Mouse (Mus musculus): ENCODE data around the gene Ganab. TPM values are rescaled to one million over a fixed set of nuclear protein-coding genes. Genes with fewer than 3 reads are reported as not detected.
"Not testable (repeated sequence)": the region's sequence is repeated elsewhere in the genome, so short reads cannot be mapped to it uniquely, and the experiment has no call there.

Gene Ganab
- polyA plus RNA-seq, 1 experiment from 2014 or later = 50.8 TPM

- peaks cover 16% of the 10 kb centered on the region for H3K36me3 ChIP-seq (ENCODE audit: control insufficient read depth, insufficient read depth)
- not testable (repeated sequence) for ATAC-seq (ENCODE audit: low read depth); H3K9ac ChIP-seq (ENCODE audit: low read depth, low read length); H3K27me3 ChIP-seq (ENCODE audit: control insufficient read depth, insufficient read depth, low read depth, low read length); H3K9me3 ChIP-seq (replicated peaks; ENCODE audit: control insufficient read depth, low read length)
- peak overlapping the region; percentile 89 for H3K4me2 ChIP-seq (ENCODE audit: low read depth, low read length)
- H3K4me1 ChIP-seq (ENCODE audit: control insufficient read depth, low read depth, low read length) = peaks cover 19% of the 10 kb centered on the region
- WGBS (ENCODE audit: insufficient replicate concordance) = 55% methylated on average over 3 of the region's 3 CpGs
- H3K4me3 ChIP-seq (ENCODE audit: low read depth, low read length) = peak overlapping the region; percentile 97
- H3K27ac ChIP-seq (ENCODE audit: low read length) = peak overlapping the region; percentile 88
Observed at GRCm38 (mm10) chr19:8870381-8870780, 27.5 kb upstream of the Ganab start.

DNA sequence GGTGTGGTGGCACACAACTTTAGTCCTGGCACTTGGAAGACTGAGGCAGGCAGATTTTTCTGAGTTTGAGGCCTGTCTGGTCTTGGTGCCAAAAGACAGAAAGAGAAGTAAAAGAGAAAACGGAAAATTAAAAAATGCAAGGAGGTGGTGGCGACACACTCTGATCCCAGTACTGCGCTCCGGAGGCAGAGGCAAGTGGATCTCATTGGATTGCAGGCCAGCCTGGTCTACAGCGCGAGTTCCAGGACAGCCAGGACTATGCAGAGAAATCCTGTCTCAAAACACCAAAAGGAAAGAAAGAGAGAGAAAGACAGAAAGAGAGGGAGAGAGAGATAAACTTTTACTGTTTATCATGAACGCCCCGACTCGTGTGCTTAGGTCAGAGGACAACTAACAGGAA is 27.0 kb upstream of the Ganab start:
- no peak for ATAC-seq (ENCODE audit: low read depth)
- H3K4me1 ChIP-seq (ENCODE audit: control insufficient read depth, low read depth, low read length) = peaks cover 19% of the 10 kb centered on the region
- WGBS (ENCODE audit: insufficient replicate concordance) = 25% methylated on average over 9 of the region's 9 CpGs

DNA sequence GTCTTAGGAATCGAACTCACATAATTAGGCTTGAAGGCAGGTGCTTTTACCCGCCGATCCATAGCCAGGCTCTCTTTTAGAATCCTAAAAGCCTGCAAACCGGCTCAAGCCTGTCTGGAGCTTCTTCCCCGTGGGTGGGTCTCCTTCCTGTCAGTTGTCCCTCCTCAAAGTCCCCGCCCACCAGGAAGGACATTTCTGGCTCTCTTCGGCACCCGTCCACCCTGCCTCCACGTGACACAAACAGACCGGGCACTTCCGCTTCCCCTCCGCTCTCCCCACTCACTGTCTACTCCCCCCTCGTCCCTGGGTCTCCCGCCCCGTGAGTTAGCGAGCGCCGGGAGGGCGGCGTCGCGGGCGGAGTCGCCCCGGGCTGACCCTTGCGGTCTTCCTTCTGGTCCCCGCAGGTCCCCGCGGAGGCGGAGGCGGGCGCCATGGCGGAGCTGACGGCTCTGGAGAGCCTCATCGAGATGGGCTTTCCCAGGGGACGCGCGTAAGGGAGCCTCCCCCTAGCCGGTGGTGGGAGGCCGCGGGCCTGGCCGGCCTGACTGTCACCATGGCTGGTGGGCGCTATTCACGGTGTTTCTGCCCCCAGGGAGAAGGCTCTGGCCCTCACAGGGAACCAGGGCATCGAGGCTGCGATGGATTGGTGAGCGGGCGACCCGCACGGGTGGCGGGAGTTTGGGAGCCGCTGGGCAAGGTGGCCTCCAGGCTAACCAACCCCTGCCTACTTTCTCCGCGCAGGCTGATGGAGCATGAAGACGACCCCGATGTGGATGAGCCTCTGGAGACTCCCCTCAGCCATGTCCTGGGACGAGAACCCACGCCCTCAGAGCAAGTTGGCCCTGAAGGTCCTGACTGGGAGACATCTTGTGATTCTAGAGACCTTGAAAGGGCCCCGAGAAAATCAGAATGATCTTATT is 26.3 kb upstream of the Ganab start, which contains the start of gene Ubxn1:
Gene Ubxn1, plus strand, starts transcription at position 230 of the 920 bp plus-strand sequence.
- H3K36me3 ChIP-seq (ENCODE audit: control insufficient read depth, insufficient read depth) = peaks cover 26% of the 10 kb centered on the region
- under 1% methylated on average over 59 of the region's 59 CpGs for WGBS (ENCODE audit: insufficient replicate concordance)
- H3K4me1 ChIP-seq (ENCODE audit: control insufficient read depth, low read depth, low read length) = peaks cover 19% of the 10 kb centered on the region
- no peaks in the 10 kb centered on the region for H3K27me3 ChIP-seq (ENCODE audit: control insufficient read depth, insufficient read depth, low read depth, low read length)
- peak within 1 kb of the TSS; percentile 89 for H3K4me2 ChIP-seq (ENCODE audit: low read depth, low read length)
- H3K27ac ChIP-seq (ENCODE audit: low read length) = peak within 1 kb of the TSS; percentile 88
- peak; percentile 98 for ATAC-seq (ENCODE audit: low read depth)
- H3K9ac ChIP-seq (ENCODE audit: low read depth, low read length) = peak within 1 kb of the TSS; percentile 98
- peak within 1 kb of the TSS; percentile 97 for H3K4me3 ChIP-seq (ENCODE audit: low read depth, low read length)
- H3K9me3 ChIP-seq (replicated peaks; ENCODE audit: control insufficient read depth, low read length) = no peaks in the 10 kb centered on the region

More for the DNA sequence above, 27.0 kb upstream of the Ganab start:
- Histone ChIP-seq H3K4me2 (ENCODE audit: low read depth, low read length) (peak overlapping the region; percentile 89), H3K9me3 (replicated peaks; ENCODE audit: control insufficient read depth, low read length) (no peaks in the 10 kb centered on the region), H3K27ac (ENCODE audit: low read length) (peak overlapping the region; percentile 88), H3K36me3 (ENCODE audit: control insufficient read depth, insufficient read depth) (peaks cover 20% of the 10 kb centered on the region), H3K9ac (ENCODE audit: low read depth, low read length) (peak overlapping the region; percentile 98), H3K4me3 (ENCODE audit: low read depth, low read length) (peak overlapping the region; percentile 97), H3K27me3 (ENCODE audit: control insufficient read depth, insufficient read depth, low read depth, low read length) (no peaks in the 10 kb centered on the region)

- no peaks in the 10 kb centered on the region for H3K9me3 ChIP-seq (replicated peaks; ENCODE audit: control insufficient read depth, low read length)
- H3K27ac ChIP-seq (ENCODE audit: low read length) = peak overlapping the region; percentile 88
- peaks cover 19% of the 10 kb centered on the region for H3K4me1 ChIP-seq (ENCODE audit: control insufficient read depth, low read depth, low read length)
- no peaks in the 10 kb centered on the region for H3K27me3 ChIP-seq (ENCODE audit: control insufficient read depth, insufficient read depth, low read depth, low read length)
- peaks cover 31% of the 10 kb centered on the region for H3K36me3 ChIP-seq (ENCODE audit: control insufficient read depth, insufficient read depth)
- no peak for ATAC-seq (ENCODE audit: low read depth)
- peak overlapping the region; percentile 97 for H3K4me3 ChIP-seq (ENCODE audit: low read depth, low read length)
- peak overlapping the region; percentile 98 for H3K9ac ChIP-seq (ENCODE audit: low read depth, low read length)
- WGBS (ENCODE audit: insufficient replicate concordance) = 64% methylated on average over 10 of the region's 10 CpGs
- peak overlapping the region; percentile 89 for H3K4me2 ChIP-seq (ENCODE audit: low read depth, low read length)
Observed at GRCm38 (mm10) chr19:8872266-8872840, 25.5 kb upstream of the Ganab start.

- Histone ChIP-seq H3K27ac (ENCODE audit: low read length) (no peak overlapping the region), H3K36me3 (ENCODE audit: control insufficient read depth, insufficient read depth) (peaks cover 31% of the 10 kb centered on the region), H3K4me1 (ENCODE audit: control insufficient read depth, low read depth, low read length) (peaks cover 28% of the 10 kb centered on the region), H3K27me3 (ENCODE audit: control insufficient read depth, insufficient read depth, low read depth, low read length) (no peaks in the 10 kb centered on the region), H3K4me2 (ENCODE audit: low read depth, low read length) (no peak overlapping the region), H3K4me3 (ENCODE audit: low read depth, low read length) (no peak overlapping the region), H3K9ac (ENCODE audit: low read depth, low read length) (no peak overlapping the region), H3K9me3 (replicated peaks; ENCODE audit: control insufficient read depth, low read length) (no peaks in the 10 kb centered on the region)
- 80% methylated on average over 7 of the region's 7 CpGs for WGBS (ENCODE audit: insufficient replicate concordance)
- ATAC-seq (ENCODE audit: low read depth) = no peak
Observed at GRCm38 (mm10) chr19:8875031-8875430, 22.8 kb upstream of the Ganab start.

- Histone ChIP-seq H3K27ac (ENCODE audit: low read length) (peak within 1 kb of the TSS; percentile 81), H3K4me1 (ENCODE audit: control insufficient read depth, low read depth, low read length) (peaks cover 13% of the 10 kb centered on the region), H3K9me3 (replicated peaks; ENCODE audit: control insufficient read depth, low read length) (no peaks in the 10 kb centered on the region), H3K36me3 (ENCODE audit: control insufficient read depth, insufficient read depth) (peaks cover 14% of the 10 kb centered on the region), H3K4me3 (ENCODE audit: low read depth, low read length) (peak within 1 kb of the TSS; percentile 89), H3K27me3 (ENCODE audit: control insufficient read depth, insufficient read depth, low read depth, low read length) (no peaks in the 10 kb centered on the region), H3K4me2 (ENCODE audit: low read depth, low read length) (peak within 1 kb of the TSS; percentile 87), H3K9ac (ENCODE audit: low read depth, low read length) (peak within 1 kb of the TSS; percentile 93)
- peak; percentile 98 for ATAC-seq (ENCODE audit: low read depth)
- WGBS (ENCODE audit: insufficient replicate concordance) = under 1% methylated on average over 42 of the region's 42 CpGs
Observed at GRCm38 (mm10) chr19:8880311-8881033, 17.4 kb upstream of the Ganab start, which contains the start of gene Uqcc3. Uqcc3 (minus strand) TSS chr19:8880923.

DNA sequence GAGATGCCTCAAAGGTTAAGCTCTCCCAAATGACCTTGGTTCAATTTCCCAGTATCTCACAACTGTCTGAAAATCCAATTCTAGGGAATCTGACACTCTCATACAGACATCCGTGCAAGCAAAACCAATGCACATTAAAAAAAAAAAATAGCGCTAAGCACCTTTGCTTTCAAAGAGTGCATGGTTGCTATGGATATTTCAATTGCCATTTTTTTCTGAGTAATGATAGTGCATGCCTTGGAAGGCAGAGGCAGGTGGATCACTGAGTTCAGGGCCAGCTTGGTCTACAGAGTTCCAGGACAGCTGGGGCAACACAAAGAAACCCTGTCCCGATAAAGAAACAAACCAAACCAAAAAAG is 16.9 kb upstream of the Ganab start:
- ATAC-seq (ENCODE audit: low read depth) = no peak
- Histone ChIP-seq H3K4me3 (ENCODE audit: low read depth, low read length) (peak overlapping the region; percentile 89), H3K4me2 (ENCODE audit: low read depth, low read length) (peak overlapping the region; percentile 87), H3K9me3 (replicated peaks; ENCODE audit: control insufficient read depth, low read length) (no peaks in the 10 kb centered on the region), H3K36me3 (ENCODE audit: control insufficient read depth, insufficient read depth) (peaks cover 10% of the 10 kb centered on the region), H3K27ac (ENCODE audit: low read length) (peak overlapping the region; percentile 81; the same call in 1 of the 2 replicates), H3K9ac (ENCODE audit: low read depth, low read length) (peak overlapping the region; percentile 93), H3K4me1 (ENCODE audit: control insufficient read depth, low read depth, low read length) (peaks cover 13% of the 10 kb centered on the region), H3K27me3 (ENCODE audit: control insufficient read depth, insufficient read depth, low read depth, low read length) (no peaks in the 10 kb centered on the region)
- WGBS (ENCODE audit: insufficient replicate concordance) = 7% methylated on average over 3 of the region's 3 CpGs

GRCm38 (mm10) chr19:8883616-8884015 is 14.3 kb upstream of the Ganab start, which contains the start of the genes Lbhd1 and Gm49403:
Lbhd1 (plus strand) TSS chr19:8883732.
Gm49403 (plus strand) TSS chr19:8883930.
- no peak for ATAC-seq (ENCODE audit: low read depth)
- H3K4me2 ChIP-seq (ENCODE audit: low read depth, low read length) = no peak within 1 kb of the TSS
- peaks cover 18% of the 10 kb centered on the region for H3K4me1 ChIP-seq (ENCODE audit: control insufficient read depth, low read depth, low read length)
- no peak within 1 kb of the TSS for H3K27ac ChIP-seq (ENCODE audit: low read length)
- H3K36me3 ChIP-seq (ENCODE audit: control insufficient read depth, insufficient read depth) = no peaks in the 10 kb centered on the region
- H3K9ac ChIP-seq (ENCODE audit: low read depth, low read length) = no peak within 1 kb of the TSS
- no peaks in the 10 kb centered on the region for H3K27me3 ChIP-seq (ENCODE audit: control insufficient read depth, insufficient read depth, low read depth, low read length)
- 68% methylated on average over 3 of the region's 3 CpGs for WGBS (ENCODE audit: insufficient replicate concordance)
- no peak within 1 kb of the TSS for H3K4me3 ChIP-seq (ENCODE audit: low read depth, low read length)
- H3K9me3 ChIP-seq (replicated peaks; ENCODE audit: control insufficient read depth, low read length) = no peaks in the 10 kb centered on the region
